Mouse (Mus musculus) kidney, embryonic 14.5 days (tissue): ENCODE measurements around the gene Heyl. TPM values are rescaled to one million over a fixed set of nuclear protein-coding genes. Genes with fewer than 3 reads are reported as not detected.
A peak's percentile ranks its signal among the peaks of the same experiment; 100 is the strongest.

ENCODE experiments used
- ATAC-seq: fragments of 200-750 bp; cut with Nextera tagmentation; 2 replicates; pipeline ENCODE4 v1.8.0; 2017; ENCODE audit warnings: moderate number of reproducible peaks, mild to moderate bottlenecking, moderate TSS enrichment, moderate library complexity; ENCODE audit not compliant: low FRiP score, low TSS enrichment
- H3K27ac ChIP-seq: fragments of 300-500 bp; sonication (generic); 2 replicates; pipeline ENCODE4 v1.5.1; 2014; ENCODE audit warnings: low read depth, mild to moderate bottlenecking, low read length, moderate library complexity, mixed read lengths
- H3K27me3 ChIP-seq: fragments of 300-500 bp; sonication (generic); 2 replicates; pipeline ENCODE4 v1.6.1; 2014; ENCODE audit warnings: mild to moderate bottlenecking, low read length; ENCODE audit not compliant: control insufficient read depth, insufficient read depth
- H3K36me3 ChIP-seq: fragments of 300-500 bp; sonication (generic); 2 replicates; pipeline ENCODE4 v1.6.1; 2014; ENCODE audit warnings: low read length, mixed read lengths; ENCODE audit not compliant: control insufficient read depth, insufficient read depth
- H3K4me1 ChIP-seq: fragments of 300-500 bp; sonication (generic); 2 replicates; pipeline ENCODE4 v1.6.1; 2014; ENCODE audit warnings: low read length, mixed read lengths; ENCODE audit not compliant: control insufficient read depth, insufficient read depth
- H3K4me2 ChIP-seq: fragments of 300-500 bp; sonication (generic); replicated peaks from 2 replicates; pipeline ENCODE4 v1.6.1; 2014; ENCODE audit warnings: low read depth, mild to moderate bottlenecking, low read length
- H3K4me3 ChIP-seq: fragments of 300-500 bp; sonication (generic); 2 replicates; pipeline ENCODE4 v1.5.1; 2014; ENCODE audit warnings: mild to moderate bottlenecking, low read length
- H3K9ac ChIP-seq: fragments of 300-500 bp; sonication (generic); 2 replicates; pipeline ENCODE4 v1.6.1; 2014; ENCODE audit warnings: low read depth, mild to moderate bottlenecking, low read length, moderate library complexity
- H3K9me3 ChIP-seq: fragments of 300-500 bp; sonication (generic); 2 replicates; pipeline ENCODE4 v1.6.1; 2016; ENCODE audit warnings: low read length; ENCODE audit not compliant: control insufficient read depth
- WGBS: fragments of 180-500 bp; shearing (Covaris S2); extraction: QIAGEN DNeasy Blood & Tissue Kit; methylation state at CpG from one replicate; pipeline ENCODE4 v1.1.7; 2014; 5-methylcytosine and 5-hydroxymethylcytosine counted together
- polyA plus RNA-seq: library from polyadenylated mRNA; unstranded; fragments of >200 nt; fragmentation: Nextera tagmentation; extraction: Ambion mirVana; gene quantifications from 2 replicates; pipeline ENCODE4 v1.2.1, GENCODE M21; 2014

Heyl gene
- polyA plus RNA-seq = 25.1 and 50.2 TPM in 2 replicates

- WGBS = under 1% methylated on average over 52 of the region's 52 CpGs
- Histone ChIP-seq H3K36me3 (no peaks in the 10 kb centered on the region), H3K9ac (peak within 1 kb of the TSS; percentile 55), H3K9me3 (no peaks in the 10 kb centered on the region), H3K4me2 (peak within 1 kb of the TSS; percentile 70), H3K4me1 (peaks cover 54% of the 10 kb centered on the region), H3K4me3 (peak within 1 kb of the TSS; percentile 44), H3K27ac (peak within 1 kb of the TSS; percentile 78), H3K27me3 (no peaks in the 10 kb centered on the region; the same call in 1 of the 2 replicates)
- peak; percentile 90 for ATAC-seq
These were observed at the start of gene Heyl for GRCm38 (mm10) chr4:123233492-123234084. Gene Heyl (plus strand): TSS chr4:123233556.

GRCm38 (mm10) chr4:123184816-123185215 lies 48.5 kb upstream of the Heyl start:
- Histone ChIP-seq H3K4me1 (peaks cover 7% of the 10 kb centered on the region; the same call in 1 of the 2 replicates), H3K27ac (no peak overlapping the region), H3K36me3 (no peaks in the 10 kb centered on the region), H3K4me3 (no peak overlapping the region), H3K27me3 (peaks cover 43% of the 10 kb centered on the region), H3K9me3 (no peaks in the 10 kb centered on the region), H3K9ac (no peak overlapping the region), H3K4me2 (no peak overlapping the region)
- ATAC-seq = no peak
- WGBS = 34% methylated on average over 3 of the region's 3 CpGs

- Histone ChIP-seq H3K4me3 (no peak overlapping the region), H3K27ac (no peak overlapping the region), H3K36me3 (no peaks in the 10 kb centered on the region), H3K9me3 (no peaks in the 10 kb centered on the region), H3K27me3 (no peaks in the 10 kb centered on the region), H3K9ac (no peak overlapping the region), H3K4me2 (no peak overlapping the region), H3K4me1 (no peaks in the 10 kb centered on the region)
- ATAC-seq = no peak
- WGBS = 80% methylated on average over 11 of the region's 11 CpGs
These were observed 41.0 kb upstream of the Heyl start for GRCm38 (mm10) chr4:123192336-123192735.

DNA sequence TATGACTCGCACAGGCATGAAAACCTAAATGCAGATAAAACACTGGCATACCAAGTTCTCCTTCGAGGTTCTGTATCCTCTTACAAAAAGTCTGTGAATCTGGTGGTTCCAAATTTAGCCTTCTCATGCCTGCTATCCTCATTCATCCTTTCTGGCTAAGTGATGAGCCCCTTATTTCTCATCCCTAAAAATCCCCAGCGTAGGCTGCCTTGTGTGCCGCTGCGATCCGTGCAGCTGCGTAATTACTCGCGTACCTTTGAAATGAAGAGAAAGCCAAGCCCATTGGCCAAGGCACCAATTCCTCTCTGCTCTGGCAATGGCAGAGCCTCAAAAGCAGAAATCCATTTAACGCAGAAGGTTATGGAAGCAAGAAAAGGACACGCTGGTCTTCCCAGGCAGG lies 39.6 kb upstream of the Heyl start:
- ATAC-seq = no peak

DNA sequence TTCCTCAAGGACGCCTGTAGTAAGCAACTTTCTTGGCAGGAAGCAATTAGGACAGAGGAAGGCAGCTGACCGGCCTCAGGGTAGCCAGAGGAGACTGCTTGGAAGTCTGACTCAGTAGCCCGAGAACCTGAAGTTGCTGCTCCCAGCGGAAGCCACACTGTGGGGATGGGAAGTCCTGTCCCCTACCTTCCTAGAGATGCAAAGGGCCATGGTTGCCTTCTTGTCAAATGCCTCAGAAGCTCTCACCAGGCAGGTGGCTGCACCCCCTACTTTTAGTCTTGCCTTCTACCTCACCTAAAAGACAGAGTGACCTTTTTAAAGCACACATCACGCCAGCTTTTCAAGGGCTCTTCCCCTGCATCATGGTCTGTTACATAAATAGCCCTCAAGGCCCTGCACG lies 36.7 kb upstream of the Heyl start:
- WGBS = 53% methylated on average over 6 of the region's 6 CpGs
- peaks cover 13% of the 10 kb centered on the region for H3K27me3 ChIP-seq
- no peaks in the 10 kb centered on the region for H3K9me3 ChIP-seq
- H3K4me1 ChIP-seq = peaks cover 7% of the 10 kb centered on the region; the same call in 1 of the 2 replicates
- no peak overlapping the region for H3K4me2 ChIP-seq
- ATAC-seq = no peak
- H3K36me3 ChIP-seq = no peaks in the 10 kb centered on the region
- no peak overlapping the region for H3K27ac ChIP-seq
- no peak overlapping the region for H3K4me3 ChIP-seq
- H3K9ac ChIP-seq = no peak overlapping the region

More for the DNA sequence above, 39.6 kb upstream of the Heyl start:
- H3K27me3 ChIP-seq = no peaks in the 10 kb centered on the region
- H3K4me2 ChIP-seq = no peak overlapping the region
- no peak overlapping the region for H3K27ac ChIP-seq
- H3K4me3 ChIP-seq = no peak overlapping the region
- H3K9ac ChIP-seq = no peak overlapping the region
- no peaks in the 10 kb centered on the region for H3K9me3 ChIP-seq
- H3K36me3 ChIP-seq = no peaks in the 10 kb centered on the region
- WGBS = 87% methylated on average over 11 of the region's 11 CpGs
- no peaks in the 10 kb centered on the region for H3K4me1 ChIP-seq

GRCm38 (mm10) chr4:123200771-123201185 lies 32.6 kb upstream of the Heyl start:
- peak; percentile 42; the same call in 1 of the 2 replicates for ATAC-seq
- Histone ChIP-seq H3K36me3 (no peaks in the 10 kb centered on the region), H3K4me1 (peaks cover 7% of the 10 kb centered on the region; the same call in 1 of the 2 replicates), H3K9me3 (no peaks in the 10 kb centered on the region), H3K27ac (no peak overlapping the region), H3K9ac (no peak overlapping the region), H3K4me3 (peak overlapping the region; percentile 42), H3K27me3 (peaks cover 27% of the 10 kb centered on the region), H3K4me2 (peak overlapping the region; percentile 88)
- 2% methylated on average over 15 of the region's 15 CpGs for WGBS

- Histone ChIP-seq H3K4me2 (peak within 1 kb of the TSS; percentile 88), H3K27ac (no peak within 1 kb of the TSS), H3K27me3 (peaks cover 27% of the 10 kb centered on the region), H3K9me3 (no peaks in the 10 kb centered on the region), H3K9ac (peak within 1 kb of the TSS; percentile 52), H3K4me1 (peaks cover 7% of the 10 kb centered on the region; the same call in 1 of the 2 replicates), H3K4me3 (peak within 1 kb of the TSS; percentile 42), H3K36me3 (no peaks in the 10 kb centered on the region)
- ATAC-seq = peak; percentile 54; the same call in 1 of the 2 replicates
- WGBS = under 1% methylated on average over 58 of the region's 58 CpGs
These were observed 31.9 kb upstream of the Heyl start, which contains the start of gene Nt5c1a for GRCm38 (mm10) chr4:123201186-123202093. Gene Nt5c1a (plus strand): TSS chr4:123201504.

- Histone ChIP-seq H3K27me3 (peaks cover 27% of the 10 kb centered on the region), H3K9ac (no peak overlapping the region), H3K36me3 (no peaks in the 10 kb centered on the region), H3K4me2 (peak overlapping the region; percentile 88), H3K4me3 (peak overlapping the region; percentile 42), H3K9me3 (no peaks in the 10 kb centered on the region), H3K4me1 (peaks cover 7% of the 10 kb centered on the region; the same call in 1 of the 2 replicates), H3K27ac (no peak overlapping the region)
- ATAC-seq = no peak
- WGBS = 13% methylated on average over 8 of the region's 8 CpGs
These were observed 31.3 kb upstream of the Heyl start for GRCm38 (mm10) chr4:123202094-123202420.

- no peak for ATAC-seq
- Histone ChIP-seq H3K9me3 (no peaks in the 10 kb centered on the region), H3K36me3 (no peaks in the 10 kb centered on the region), H3K9ac (no peak overlapping the region), H3K4me3 (no peak overlapping the region), H3K27ac (no peak overlapping the region), H3K27me3 (peaks cover 9% of the 10 kb centered on the region), H3K4me1 (no peaks in the 10 kb centered on the region; the same call in 1 of the 2 replicates), H3K4me2 (no peak overlapping the region)
- WGBS = 84% methylated on average over 5 of the region's 5 CpGs
These were observed 26.0 kb upstream of the Heyl start for GRCm38 (mm10) chr4:123207337-123207736.
